Comparison of ENCODE assay signal across 27 mouse cellular contexts in genomic region chr14:27731086-27731485, GRCm38 (mm10).
DNase-seq lines count a peak whose midpoint lies in the region; ATAC-seq and TF ChIP-seq lines count a peak whose summit lies in the region.
"Had no signal": no experiment of that assay in that cellular context is flagged by ENCODE, and none has a peak within 500 bp of the region (broad histone marks: within the 10 kb centered on the region; RNA-seq: fewer than 3 reads in every experiment).

No protein-coding gene starts in this region.

- no peak overlapping the region for H3K4me3 ChIP-seq in lung, embryonic 16.5 days (ENCODE audit: low read length)
- no peak overlapping the region for H3K4me3 ChIP-seq in limb, embryonic 12.5 days (replicated peaks)
- H3K4me3 ChIP-seq in left cerebral cortex, adult 2 months, result no peak overlapping the region
- H3K4me3 ChIP-seq: forebrain, embryonic 13.5 days; heart, embryonic 10.5 days; heart, embryonic 15.5 days; hindbrain, embryonic 15.5 days; kidney, embryonic 15.5 days; liver, embryonic 15.5 days; lung, embryonic 15.5 days; midbrain, embryonic 13.5 days; stomach, embryonic 15.5 days had no signal

- H3K4me1 ChIP-seq in lung, embryonic 16.5 days (replicated peaks; ENCODE audit: control insufficient read depth, insufficient read depth, low read length), result no peaks in the 10 kb centered on the region
- peaks cover 13% of the 10 kb centered on the region for H3K4me1 ChIP-seq in limb, embryonic 12.5 days (replicated peaks)
- H3K4me1 ChIP-seq: heart, embryonic 15.5 days; liver, embryonic 15.5 days; lung, embryonic 15.5 days; stomach, embryonic 15.5 days had no signal

- peak; percentile 55 for DNase-seq in heart, adult 11 months
- DNase-seq in heart, postnatal 25 days (ENCODE audit: low spot score), result no peak
- no peak for DNase-seq in lung, postnatal 14 days
- no peak for DNase-seq in left cerebral cortex, adult 2 months (ENCODE audit: extremely low spot score in 1 of 2, low spot score in 2 of 2)
- no peak for DNase-seq in ovary, postnatal 36 days (ENCODE audit: low spot score)
- DNase-seq: adrenal gland, adult 8-10 months; cerebellum, adult 11 months; cerebellum, adult 9-11 months; gastrocnemius, postnatal 14 days; heart, postnatal 36 days; kidney, adult 18-20 months; kidney, postnatal 36 days; left cerebral cortex, postnatal 4 days; right cerebral cortex, postnatal 14 days had no signal

- no peak overlapping the region for H3K9ac ChIP-seq in lung, embryonic 16.5 days (ENCODE audit: low read length)
- no peak overlapping the region; the same call in 1 of the 2 replicates for H3K9ac ChIP-seq in limb, embryonic 12.5 days (replicated peaks)
- H3K9ac ChIP-seq: forebrain, embryonic 13.5 days; heart, embryonic 15.5 days; hindbrain, embryonic 15.5 days; kidney, embryonic 15.5 days; liver, embryonic 15.5 days; lung, embryonic 15.5 days; midbrain, embryonic 13.5 days; stomach, embryonic 15.5 days had no signal

- no peak overlapping the region for H3K27ac ChIP-seq in lung, embryonic 16.5 days (ENCODE audit: low read length)
- H3K27ac ChIP-seq in limb, embryonic 12.5 days, result 0 out of 2 replicates have a peak overlapping the region, but pooled peaks have one; percentile 53
- no peak overlapping the region for H3K27ac ChIP-seq in left cerebral cortex, adult 2 months
- H3K27ac ChIP-seq: forebrain, embryonic 13.5 days; heart, embryonic 10.5 days; heart, embryonic 15.5 days; hindbrain, embryonic 15.5 days; kidney, embryonic 15.5 days; liver, embryonic 15.5 days; macrophage; midbrain, embryonic 13.5 days; stomach, embryonic 15.5 days had no signal

- no peaks in the 10 kb centered on the region for H3K27me3 ChIP-seq in lung, embryonic 16.5 days (ENCODE audit: control insufficient read depth, insufficient read depth, low read depth, low read length)
- H3K27me3 ChIP-seq in limb, embryonic 12.5 days, result no peaks in the 10 kb centered on the region
- H3K27me3 ChIP-seq: CH12.LX; forebrain, embryonic 13.5 days; heart, embryonic 15.5 days; hindbrain, embryonic 15.5 days; kidney, embryonic 15.5 days; liver, embryonic 15.5 days; lung, embryonic 15.5 days; midbrain, embryonic 13.5 days; stomach, embryonic 15.5 days had no signal

- TF ChIP-seq CTCF in left cerebral cortex, adult 2 months (IDR thresholded peaks at IDR 0.05), result no peak

- peak; percentile 38; the same call in 1 of the 2 replicates for ATAC-seq in lung, embryonic 16.5 days (ENCODE audit: low read depth)
- no peak for ATAC-seq in limb, embryonic 12.5 days (ENCODE audit: insufficient number of reproducible peaks, insufficient read depth, low FRiP score, low TSS enrichment, low read depth)
- ATAC-seq: forebrain, embryonic 13.5 days; midbrain, embryonic 13.5 days had no signal

- no peaks in the 10 kb centered on the region for H3K9me3 ChIP-seq in lung, embryonic 16.5 days (ENCODE audit: control insufficient read depth, low read length)
- no peaks in the 10 kb centered on the region for H3K9me3 ChIP-seq in limb, embryonic 12.5 days
- H3K9me3 ChIP-seq: forebrain, embryonic 13.5 days; heart, embryonic 10.5 days; heart, embryonic 15.5 days; hindbrain, embryonic 15.5 days; kidney, embryonic 15.5 days; liver, embryonic 15.5 days; lung, embryonic 15.5 days; midbrain, embryonic 13.5 days; stomach, embryonic 15.5 days had no signal

- no peaks in the 10 kb centered on the region for H3K36me3 ChIP-seq in lung, embryonic 16.5 days (ENCODE audit: control insufficient read depth, insufficient read depth, low read length)
- H3K36me3 ChIP-seq in limb, embryonic 12.5 days, result no peaks in the 10 kb centered on the region
- H3K36me3 ChIP-seq: heart, embryonic 10.5 days; heart, embryonic 15.5 days; hindbrain, embryonic 15.5 days; kidney, embryonic 15.5 days; liver, embryonic 15.5 days; lung, embryonic 15.5 days; midbrain, embryonic 13.5 days; stomach, embryonic 15.5 days had no signal

- WGBS in lung, embryonic 16.5 days, result 33% methylated on average over 4 of the region's 4 CpGs
- 14% methylated on average over 4 of the region's 4 CpGs for WGBS in limb, embryonic 12.5 days

- intact Hi-C loops in heart, postnatal 25 days (cut with DNase I), result no loop called here
- intact Hi-C loops in left cerebral cortex, adult 2 months (cut with DNase I), result no loop called here

- no peak overlapping the region for H3K4me2 ChIP-seq in lung, embryonic 16.5 days (ENCODE audit: low read depth, low read length)
- no peak overlapping the region for H3K4me2 ChIP-seq in limb, embryonic 12.5 days
- H3K4me2 ChIP-seq: forebrain, embryonic 13.5 days; heart, embryonic 15.5 days; hindbrain, embryonic 15.5 days; kidney, embryonic 15.5 days; liver, embryonic 15.5 days; lung, embryonic 15.5 days; midbrain, embryonic 13.5 days; stomach, embryonic 15.5 days had no signal
